Mouse (Mus musculus): ENCODE measurements around the gene Slc2a12. TPM values are rescaled to one million over a fixed set of nuclear protein-coding genes. Genes with fewer than 3 reads are reported as not detected.

Slc2a12 gene
- polyA plus RNA-seq, 1 experiment = 1.8 TPM

DNA sequence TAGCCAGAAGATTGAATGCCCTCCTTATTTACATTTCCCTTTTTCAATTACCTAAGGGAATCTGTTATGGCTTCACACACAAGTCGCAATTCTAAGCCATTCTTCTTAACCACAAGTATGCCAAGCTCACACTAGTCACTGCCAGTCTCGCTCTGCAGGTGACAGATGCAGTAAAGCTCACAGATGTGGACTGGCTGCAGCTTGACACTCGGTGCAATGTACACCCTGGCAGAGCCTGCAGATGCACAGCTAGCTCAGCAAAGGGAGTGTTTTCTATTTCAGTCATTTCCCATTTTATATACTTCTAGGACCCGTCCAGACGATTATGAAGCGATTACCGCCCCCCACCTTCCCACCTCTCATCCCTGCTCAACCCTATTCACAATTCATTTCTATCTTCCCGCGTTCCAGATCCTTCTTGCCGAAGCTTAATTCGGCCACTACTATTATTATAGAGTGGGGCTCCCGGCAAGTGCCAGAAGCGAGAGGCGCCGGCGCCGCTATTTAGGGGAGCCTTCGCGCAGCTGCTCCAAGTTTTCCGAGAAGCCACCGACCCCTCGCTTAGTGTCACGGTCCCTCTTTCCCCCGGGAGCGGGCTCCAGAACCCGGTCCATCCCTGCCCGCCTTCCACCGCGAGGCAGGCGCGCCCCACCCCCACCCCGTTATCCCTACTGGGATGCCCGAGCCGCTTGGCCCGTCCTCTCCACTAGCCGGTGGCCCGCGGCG is 85.6 kb downstream of the Slc2a12 start:
- Histone ChIP-seq H3K27me3 (ENCODE audit: control insufficient read depth, insufficient read depth, low read length) (no peaks in the 10 kb centered on the region), H3K4me1 (ENCODE audit: control insufficient read depth, insufficient read depth, low read length) (peaks cover 2% of the 10 kb centered on the region), H3K27ac (ENCODE audit: control insufficient read depth, insufficient read depth, low read depth, low read length) (peak overlapping the region; percentile 81), H3K36me3 (ENCODE audit: control insufficient read depth, insufficient read depth, low read length) (peaks cover 2% of the 10 kb centered on the region), H3K4me3 (ENCODE audit: control insufficient read depth, low read depth, low read length) (peak overlapping the region; percentile 99)
- TF ChIP-seq CTCF (IDR thresholded peaks at IDR 0.05; ENCODE audit: control insufficient read depth, insufficient read depth, insufficient replicate concordance, low read depth, low read length) (no peak), POLR2A (IDR thresholded peaks at IDR 0.05; ENCODE audit: control insufficient read depth, low read depth, low read length) (no peak)

GRCm38 (mm10) chr10:22730992-22731271 is 86.1 kb downstream of the Slc2a12 start:
- Histone ChIP-seq H3K27me3 (ENCODE audit: control insufficient read depth, insufficient read depth, low read length) (no peaks in the 10 kb centered on the region), H3K27ac (ENCODE audit: control insufficient read depth, insufficient read depth, low read depth, low read length) (peak overlapping the region; percentile 81), H3K4me1 (ENCODE audit: control insufficient read depth, insufficient read depth, low read length) (peaks cover 2% of the 10 kb centered on the region), H3K36me3 (ENCODE audit: control insufficient read depth, insufficient read depth, low read length) (peaks cover 2% of the 10 kb centered on the region), H3K4me3 (ENCODE audit: control insufficient read depth, low read depth, low read length) (peak overlapping the region; percentile 99)
- TF ChIP-seq POLR2A (IDR thresholded peaks at IDR 0.05; ENCODE audit: control insufficient read depth, low read depth, low read length) (no peak), CTCF (IDR thresholded peaks at IDR 0.05; ENCODE audit: control insufficient read depth, insufficient read depth, insufficient replicate concordance, low read depth, low read length) (no peak)

GRCm38 (mm10) chr10:22731272-22732093 is 86.7 kb downstream of the Slc2a12 start, which contains the start of gene Tbpl1:
Tbpl1 (minus strand) TSS chr10:22731938.
- H3K36me3 ChIP-seq (ENCODE audit: control insufficient read depth, insufficient read depth, low read length) = peaks cover 2% of the 10 kb centered on the region
- H3K4me3 ChIP-seq (ENCODE audit: control insufficient read depth, low read depth, low read length) = peak within 1 kb of the TSS; percentile 99
- H3K27me3 ChIP-seq (ENCODE audit: control insufficient read depth, insufficient read depth, low read length) = no peaks in the 10 kb centered on the region
- peak within 1 kb of the TSS; percentile 99 for H3K27ac ChIP-seq (ENCODE audit: control insufficient read depth, insufficient read depth, low read depth, low read length)
- H3K4me1 ChIP-seq (ENCODE audit: control insufficient read depth, insufficient read depth, low read length) = peaks cover 2% of the 10 kb centered on the region
- TF ChIP-seq POLR2A (IDR thresholded peaks at IDR 0.05; ENCODE audit: control insufficient read depth, low read depth, low read length) (peak; percentile 75), CTCF (IDR thresholded peaks at IDR 0.05; ENCODE audit: control insufficient read depth, insufficient read depth, insufficient replicate concordance, low read depth, low read length) (no peak)

- peaks cover 2% of the 10 kb centered on the region for H3K4me1 ChIP-seq (ENCODE audit: control insufficient read depth, insufficient read depth, low read length)
- peaks cover 2% of the 10 kb centered on the region for H3K36me3 ChIP-seq (ENCODE audit: control insufficient read depth, insufficient read depth, low read length)
- TF ChIP-seq CTCF (IDR thresholded peaks at IDR 0.05; ENCODE audit: control insufficient read depth, insufficient read depth, insufficient replicate concordance, low read depth, low read length) = no peak
- TF ChIP-seq POLR2A (IDR thresholded peaks at IDR 0.05; ENCODE audit: control insufficient read depth, low read depth, low read length) = no peak
- peak overlapping the region; percentile 99 for H3K27ac ChIP-seq (ENCODE audit: control insufficient read depth, insufficient read depth, low read depth, low read length)
- peak overlapping the region; percentile 99 for H3K4me3 ChIP-seq (ENCODE audit: control insufficient read depth, low read depth, low read length)
- H3K27me3 ChIP-seq (ENCODE audit: control insufficient read depth, insufficient read depth, low read length) = no peaks in the 10 kb centered on the region
These were observed 87.4 kb downstream of the Slc2a12 start for GRCm38 (mm10) chr10:22732181-22732580.

DNA sequence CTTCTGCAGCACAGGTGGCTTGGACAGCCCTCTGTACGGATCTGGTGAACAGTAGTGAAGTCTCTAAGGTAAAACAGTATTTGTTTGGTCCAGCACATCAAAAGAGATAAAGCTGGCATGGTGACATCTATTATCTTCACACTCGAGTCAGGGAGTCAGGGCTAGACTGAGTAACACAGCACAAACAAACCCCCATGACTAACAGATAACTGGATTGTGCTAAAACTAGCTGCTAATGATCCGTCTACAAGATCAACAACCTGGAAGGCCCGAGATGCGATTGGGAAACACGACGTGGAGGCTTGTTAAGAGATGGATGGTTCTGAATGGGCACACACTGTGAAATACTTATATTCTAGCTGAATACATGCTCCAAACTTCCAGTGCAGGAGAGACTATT is 101.1 kb downstream of the Slc2a12 start:
- no peak overlapping the region for H3K4me3 ChIP-seq (ENCODE audit: control insufficient read depth, low read depth, low read length)
- no peak for TF ChIP-seq POLR2A (IDR thresholded peaks at IDR 0.05; ENCODE audit: control insufficient read depth, low read depth, low read length)
- no peak for TF ChIP-seq CTCF (IDR thresholded peaks at IDR 0.05; ENCODE audit: control insufficient read depth, insufficient read depth, insufficient replicate concordance, low read depth, low read length)
- no peak overlapping the region for H3K27ac ChIP-seq (ENCODE audit: control insufficient read depth, insufficient read depth, low read depth, low read length)
- no peaks in the 10 kb centered on the region for H3K4me1 ChIP-seq (ENCODE audit: control insufficient read depth, insufficient read depth, low read length)
- no peaks in the 10 kb centered on the region for H3K27me3 ChIP-seq (ENCODE audit: control insufficient read depth, insufficient read depth, low read length)
- no peaks in the 10 kb centered on the region for H3K36me3 ChIP-seq (ENCODE audit: control insufficient read depth, insufficient read depth, low read length)

- TF ChIP-seq CTCF (IDR thresholded peaks at IDR 0.05; ENCODE audit: control insufficient read depth, insufficient read depth, insufficient replicate concordance, low read depth, low read length) = no peak
- no peak for TF ChIP-seq POLR2A (IDR thresholded peaks at IDR 0.05; ENCODE audit: control insufficient read depth, low read depth, low read length)
- Histone ChIP-seq H3K36me3 (ENCODE audit: control insufficient read depth, insufficient read depth, low read length) (no peaks in the 10 kb centered on the region), H3K4me3 (ENCODE audit: control insufficient read depth, low read depth, low read length) (no peak overlapping the region), H3K4me1 (ENCODE audit: control insufficient read depth, insufficient read depth, low read length) (no peaks in the 10 kb centered on the region), H3K27me3 (ENCODE audit: control insufficient read depth, insufficient read depth, low read length) (no peaks in the 10 kb centered on the region), H3K27ac (ENCODE audit: control insufficient read depth, insufficient read depth, low read depth, low read length) (no peak overlapping the region)
These were observed 101.8 kb downstream of the Slc2a12 start for GRCm38 (mm10) chr10:22746334-22747322.

Measured in testis, adult 2 months (tissue).